Mouse (Mus musculus) adrenal gland, postnatal 14 days (tissue): ENCODE measurements around the gene Ajm1. TPM values are rescaled to one million over a fixed set of nuclear protein-coding genes. Genes with fewer than 3 reads are reported as not detected.
A peak's percentile ranks its signal among the peaks of the same experiment; 100 is the strongest.
"Not testable (repeated sequence)": the region's sequence is repeated elsewhere in the genome, so short reads cannot be mapped to it uniquely, and the experiment has no call there.

ENCODE experiments used
- DNase-seq: peaks from one replicate; pipeline ENCODE4 v3.0.0; 2021; ENCODE audit warnings: mixed read lengths
- total RNA-seq: library from RNA; stranded (reverse); gene quantifications from 2 replicates; pipeline ENCODE4 v1.2.3, GENCODE M21; 2021

Ajm1 gene
- total RNA-seq, 1 experiment from 2014 or later = 2.1 TPM

GRCm38 (mm10) chr2:25566558-25566957 is 15.0 kb downstream of the Ajm1 start:
- DNase-seq = peak; percentile 14

GRCm38 (mm10) chr2:25565741-25566140 is 15.8 kb downstream of the Ajm1 start:
- no peak for DNase-seq

DNA sequence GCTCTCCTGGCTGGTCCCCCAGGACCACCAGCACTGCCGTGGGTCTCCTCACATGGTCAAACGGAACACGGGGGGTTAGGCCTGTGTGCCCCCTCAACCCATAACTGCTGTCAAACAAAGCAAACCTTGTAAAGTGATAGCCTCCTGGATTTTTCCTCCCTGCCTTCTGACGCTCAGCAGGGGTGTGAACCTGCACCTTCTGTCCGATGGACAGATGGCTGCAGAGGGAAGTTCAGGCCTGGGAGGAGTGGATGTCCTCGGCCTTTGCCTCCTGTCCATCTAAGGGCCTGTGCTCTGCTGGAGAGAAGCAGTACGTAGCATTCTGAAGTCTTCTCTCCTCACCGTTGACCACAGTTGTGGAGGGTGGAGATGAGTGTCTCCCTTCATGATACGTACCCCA is 19.6 kb downstream of the Ajm1 start:
- DNase-seq = no peak

DNA sequence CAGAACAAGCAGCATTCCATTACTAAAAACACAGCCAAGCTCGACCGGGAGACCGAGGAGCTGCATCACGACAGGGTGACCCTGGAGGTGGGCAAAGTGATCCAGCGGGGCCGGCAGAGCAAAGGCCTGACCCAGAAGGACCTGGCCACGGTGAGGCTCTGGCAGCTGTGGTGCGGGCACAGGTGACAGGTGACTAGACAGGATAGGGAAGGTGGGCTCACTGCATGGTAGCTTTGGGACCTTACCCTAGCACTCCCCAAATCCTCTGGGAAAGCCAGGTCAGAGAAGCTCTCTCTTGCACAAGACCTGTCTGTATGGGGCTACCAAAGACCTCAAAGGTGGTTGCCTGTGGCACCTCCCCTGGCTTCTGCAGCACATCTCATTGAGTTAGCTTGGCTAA is 21.0 kb downstream of the Ajm1 start:
- DNase-seq = no peak

GRCm38 (mm10) chr2:25558774-25559173 is 22.8 kb downstream of the Ajm1 start:
- DNase-seq = no peak

GRCm38 (mm10) chr2:25557964-25558360 is 23.6 kb downstream of the Ajm1 start:
- no peak for DNase-seq

- peak; percentile 98 for DNase-seq
Observed at GRCm38 (mm10) chr2:25557221-25557963, 24.2 kb downstream of the Ajm1 start, which contains the start of gene Edf1. Edf1 (plus strand) TSS chr2:25557847.

DNA sequence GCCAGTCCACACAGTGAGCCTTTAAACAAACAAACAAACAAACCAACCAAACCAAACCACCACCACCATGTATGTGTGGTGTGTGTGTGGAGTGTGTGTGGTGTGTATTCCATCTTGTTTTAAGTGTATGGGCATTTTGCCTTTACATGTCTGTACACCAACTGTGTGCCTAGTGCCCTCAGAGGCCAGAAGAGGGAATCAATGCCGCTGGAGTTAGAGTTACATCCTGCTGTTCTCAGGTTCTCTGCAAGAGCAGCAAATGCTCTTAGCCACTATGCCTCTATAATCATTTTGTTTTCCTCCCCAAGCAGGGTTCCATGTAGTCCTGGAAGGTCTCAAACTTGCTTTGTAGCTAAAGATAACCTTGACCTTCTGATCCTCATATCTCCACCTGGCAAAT is 25.3 kb downstream of the Ajm1 start:
- DNase-seq = no peak

DNA sequence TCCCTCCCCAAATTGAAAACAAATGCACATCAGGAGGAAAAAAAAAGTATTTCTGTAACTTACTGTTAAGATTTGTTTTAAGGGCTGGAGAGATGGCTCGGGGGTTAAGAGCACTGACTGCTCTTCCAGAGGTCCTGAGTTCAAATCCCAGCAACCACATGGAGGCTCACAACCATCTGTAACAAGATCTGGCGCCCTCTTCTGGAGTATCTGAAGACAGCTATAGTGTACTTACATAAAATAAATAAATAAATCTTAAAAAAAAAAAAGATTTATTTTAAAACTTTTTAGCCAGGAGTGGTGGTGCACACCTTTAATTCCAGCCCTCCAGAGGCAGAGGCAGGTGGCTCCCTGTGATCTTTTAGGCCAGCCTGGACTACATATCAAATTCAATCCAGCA is 26.1 kb downstream of the Ajm1 start:
- DNase-seq = peak; percentile 16

DNA sequence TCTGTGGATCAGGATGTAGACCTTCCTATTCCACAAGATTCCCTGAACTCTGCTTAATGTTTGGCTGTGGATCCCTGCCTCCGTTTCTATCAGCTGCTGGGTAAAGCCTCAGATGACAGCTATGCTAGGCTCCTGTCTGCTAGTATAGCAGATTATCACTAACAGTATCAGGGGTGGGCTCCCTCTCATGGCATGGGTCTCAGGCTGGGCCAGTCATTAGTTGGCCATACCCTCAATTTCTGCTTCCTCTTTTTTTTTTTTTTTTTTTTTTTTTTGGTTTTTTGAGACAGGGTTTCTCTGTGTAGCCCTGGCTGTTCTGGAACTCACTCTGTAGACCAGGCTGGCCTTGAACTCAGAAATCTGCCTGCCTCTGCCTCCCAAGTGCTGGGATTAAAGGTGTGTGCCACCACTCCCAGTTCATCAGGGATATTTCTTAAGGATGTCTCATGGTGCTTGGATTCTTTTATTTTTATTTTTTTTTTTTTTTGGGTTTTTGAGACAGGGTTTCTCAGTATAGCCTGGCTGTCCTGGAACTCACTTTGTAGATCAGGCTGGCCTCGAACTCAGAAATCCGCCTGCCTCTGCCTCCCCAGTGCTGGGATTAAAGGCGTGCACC is 28.3 kb downstream of the Ajm1 start:
- not testable (repeated sequence) for DNase-seq

DNA sequence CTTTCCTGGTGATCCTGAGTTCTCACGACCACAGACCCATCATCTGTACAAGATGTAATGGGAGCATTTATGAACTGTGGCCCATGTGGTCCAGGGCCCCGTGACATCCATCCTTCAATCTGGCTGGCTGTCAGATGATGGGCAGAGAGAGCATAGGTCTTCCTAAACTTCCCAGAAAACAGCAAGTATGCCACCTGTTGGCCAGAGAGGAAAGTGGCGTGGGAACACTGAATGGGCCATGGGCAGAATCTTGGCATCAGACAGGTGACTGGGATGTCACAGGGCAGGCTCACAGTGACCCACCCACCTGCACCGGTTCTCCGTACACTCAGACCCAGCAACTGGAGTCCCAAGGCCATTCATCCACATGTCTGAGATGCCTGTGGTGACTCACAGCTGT is 30.4 kb downstream of the Ajm1 start:
- peak; percentile 72 for DNase-seq

DNA sequence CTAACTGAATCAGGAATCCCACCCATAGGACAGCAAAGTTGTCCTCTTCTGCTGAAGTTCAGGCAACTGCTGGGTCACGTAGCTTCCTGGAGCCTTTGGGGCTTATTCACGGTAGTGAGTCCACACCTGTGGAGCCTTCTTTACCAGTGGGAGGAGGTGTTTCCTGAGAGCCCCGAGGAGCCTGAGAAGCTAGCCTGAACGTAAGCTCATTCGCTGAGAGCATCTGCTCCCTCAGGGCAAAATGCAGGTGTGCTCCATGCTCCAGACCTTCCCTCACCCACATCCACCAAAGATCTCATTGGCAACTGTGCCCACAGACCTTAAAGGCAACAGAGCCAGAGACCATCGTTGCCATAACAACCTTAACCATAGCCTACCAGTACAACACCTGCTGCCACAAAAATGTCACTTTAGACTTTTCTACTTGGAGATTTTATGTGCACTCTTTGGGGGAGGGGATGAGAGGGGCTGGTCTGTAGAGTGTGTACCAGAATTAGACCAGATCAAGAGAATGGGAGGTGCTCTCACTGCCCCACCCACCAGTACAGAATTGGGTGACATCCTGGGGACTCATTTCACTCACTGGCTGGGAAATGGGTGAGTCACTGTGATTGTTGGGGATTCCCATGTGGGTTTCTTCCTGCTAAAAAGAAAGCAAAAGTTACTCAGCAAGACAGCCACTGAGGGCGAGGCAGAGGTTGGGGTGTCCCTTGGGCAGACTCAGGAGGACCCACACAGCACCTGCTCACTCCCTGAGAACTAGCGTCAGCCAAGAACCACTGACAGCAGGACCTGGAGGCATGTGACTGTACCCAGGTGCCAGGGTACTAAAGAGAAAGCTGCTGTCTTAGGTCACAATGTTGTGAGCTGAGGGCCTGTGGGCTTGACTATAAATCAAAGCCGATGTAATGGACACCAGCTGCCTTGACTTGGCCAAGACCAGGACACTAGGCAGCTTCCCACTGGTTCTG is 32.3 kb downstream of the Ajm1 start:
- no peak for DNase-seq

GRCm38 (mm10) chr2:25546811-25547491 is 34.6 kb downstream of the Ajm1 start, which contains the start of gene Traf2:
Traf2 (minus strand) TSS chr2:25546940.
- peak; percentile 99 for DNase-seq

GRCm38 (mm10) chr2:25545996-25546810 is 35.4 kb downstream of the Ajm1 start:
- peak; percentile 90 for DNase-seq

GRCm38 (mm10) chr2:25541644-25542367 is 39.8 kb downstream of the Ajm1 start:
- DNase-seq = no peak

DNA sequence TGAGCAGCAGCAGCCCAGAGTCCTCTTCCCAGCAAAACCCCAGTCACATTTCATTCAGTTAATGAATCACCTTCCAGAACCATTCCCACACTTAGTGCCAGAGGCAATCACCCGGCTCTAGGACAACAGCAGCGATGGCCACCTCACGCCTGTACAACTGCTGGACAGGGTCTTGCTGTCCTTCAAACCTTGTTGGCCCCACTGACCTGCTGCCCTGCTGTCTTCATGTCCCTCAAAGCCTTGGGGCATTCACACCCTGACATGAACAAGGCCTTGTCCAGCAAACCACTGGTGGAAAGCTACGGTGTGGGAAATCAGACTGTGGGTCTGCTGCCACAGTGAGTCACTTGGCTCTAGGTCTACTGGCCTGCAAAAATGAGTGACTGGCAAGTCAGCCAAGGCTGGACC is 41.0 kb downstream of the Ajm1 start:
- DNase-seq = peak; percentile 56

DNA sequence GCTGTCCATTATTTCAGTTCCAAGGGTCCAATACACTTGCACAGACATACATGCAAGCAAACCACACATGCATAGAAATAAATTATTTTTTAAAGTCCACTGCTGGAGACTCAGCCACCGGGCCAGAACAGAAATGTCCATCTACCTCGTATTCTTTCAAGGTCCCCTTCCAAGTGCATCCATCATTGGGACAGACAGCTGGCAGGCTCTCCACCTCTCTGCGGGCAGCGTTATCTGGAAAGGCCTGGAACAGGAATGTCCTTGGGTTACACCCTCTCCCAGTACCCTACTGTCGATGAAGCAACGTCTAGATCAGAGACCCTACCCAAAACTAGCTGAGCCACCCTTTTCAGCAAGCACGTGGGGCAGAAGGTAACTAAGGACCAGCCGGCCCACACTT is 45.0 kb downstream of the Ajm1 start:
- DNase-seq = peak; percentile 81

DNA sequence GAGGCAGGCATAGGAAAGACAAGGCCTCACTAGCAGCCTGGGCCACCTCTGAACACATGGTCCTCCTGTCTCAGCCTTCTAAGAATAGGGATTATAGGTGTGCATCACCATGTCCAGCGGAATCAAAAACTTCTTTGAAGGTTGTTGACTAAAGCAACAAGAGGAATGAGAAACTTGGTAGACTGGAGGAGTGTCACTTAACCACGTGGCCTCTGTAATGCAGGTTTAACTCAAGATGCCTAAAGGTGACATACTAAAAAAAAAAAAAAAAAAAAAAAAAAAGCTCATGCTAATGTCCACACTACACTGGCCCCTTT is 46.7 kb downstream of the Ajm1 start:
- DNase-seq = no peak

- DNase-seq = peak; percentile 93
Observed at GRCm38 (mm10) chr2:25534178-25534865, 47.2 kb downstream of the Ajm1 start.

DNA sequence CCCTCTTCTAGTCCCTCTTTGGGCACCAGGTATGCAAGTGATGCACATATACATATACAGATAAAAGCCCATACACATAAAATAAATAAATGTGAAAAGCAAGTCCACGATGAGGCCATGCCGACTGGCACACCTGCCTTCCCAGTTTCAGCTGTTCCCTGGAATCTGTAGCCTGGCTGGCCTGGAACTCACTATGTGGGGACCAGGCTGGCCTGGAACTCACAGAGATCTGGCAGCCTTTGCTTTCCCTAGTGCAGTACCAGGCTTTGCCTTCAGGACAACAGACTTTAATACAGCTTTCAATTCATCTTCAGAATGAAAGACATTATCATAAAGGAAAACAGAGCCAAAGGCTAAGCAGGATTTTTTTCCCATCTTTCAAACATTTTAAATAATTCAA is 47.9 kb downstream of the Ajm1 start:
- no peak for DNase-seq
